Mouse (Mus musculus): Measurements from ENCODE around the gene Gmpr2. TPM values are rescaled to one million over a fixed set of nuclear protein-coding genes. Genes with fewer than 3 reads are reported as not detected.

The Gmpr2 gene
- total RNA-seq, 2 experiments from 2014 or later, result 5.9 to 8.6 TPM

DNA sequence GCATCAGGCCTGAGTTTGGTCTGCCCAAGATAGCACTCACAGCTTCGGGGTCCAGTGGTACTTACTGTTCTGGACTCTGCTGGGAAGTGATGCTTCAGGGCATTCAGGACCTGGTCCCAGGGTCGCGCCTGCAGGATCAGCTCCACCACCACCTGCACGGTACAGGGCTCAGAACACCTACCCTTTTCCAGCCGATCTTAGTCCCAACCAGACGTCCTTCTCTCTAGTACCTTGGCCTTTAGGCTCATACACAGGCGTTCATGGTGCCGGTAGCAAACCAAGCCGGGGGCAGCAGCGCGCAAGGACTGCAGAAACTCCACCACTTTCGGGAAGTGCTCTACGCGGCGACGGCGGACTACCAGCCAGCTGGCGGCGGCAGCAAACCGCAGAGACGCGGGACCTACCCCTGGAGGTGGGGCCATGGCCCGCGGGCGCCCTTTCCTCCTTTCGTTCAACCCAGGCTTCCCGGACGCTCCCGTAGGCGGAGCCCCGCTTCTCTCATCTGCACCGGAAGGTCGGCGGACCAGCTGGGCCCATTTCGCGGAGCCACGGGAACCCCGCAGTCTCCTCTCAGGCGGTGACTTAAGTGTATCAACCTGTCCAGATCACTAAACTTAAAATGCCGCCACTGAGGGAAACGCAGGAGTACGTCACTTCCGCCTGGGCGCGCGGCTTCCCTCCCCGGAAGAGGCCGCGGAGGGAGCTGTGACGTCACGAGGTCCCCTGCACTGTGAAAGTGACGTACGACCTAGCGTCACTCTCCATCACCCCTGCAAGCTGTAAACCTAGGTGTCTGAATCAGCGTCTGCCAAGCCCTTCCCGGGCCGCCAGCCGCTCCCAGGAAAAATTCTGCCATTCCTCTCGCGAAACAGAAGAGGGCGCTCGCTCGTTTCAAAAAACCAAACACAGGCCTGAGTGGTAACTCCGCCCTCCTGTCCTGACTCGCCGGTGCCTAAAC, 9.7 kb downstream of the Gmpr2 start, which contains the start of gene Tinf2:
Gene Tinf2, minus strand, starts transcription at position 661 of the 958 bp plus-strand sequence.
- peak; percentile 86 for DNase-seq

DNA sequence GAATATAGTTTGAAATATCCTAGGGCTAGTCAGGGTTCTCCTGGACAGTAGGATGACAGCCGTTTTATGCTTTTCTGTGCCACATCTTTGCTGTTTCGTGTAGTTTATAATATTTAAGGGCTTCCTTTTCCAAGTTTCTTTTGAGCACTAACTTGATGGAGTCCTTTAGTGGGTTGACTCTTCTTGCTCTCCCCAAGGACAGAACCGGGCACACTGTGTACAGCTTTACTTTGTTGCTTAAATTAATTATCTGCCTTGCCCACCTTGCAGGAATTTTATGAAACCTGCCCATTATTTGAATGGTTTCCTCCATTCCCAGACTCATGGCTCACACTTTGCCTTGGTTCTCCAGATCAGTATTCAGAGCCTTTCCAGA, 10.4 kb downstream of the Gmpr2 start:
- DNase-seq, result no peak

DNA sequence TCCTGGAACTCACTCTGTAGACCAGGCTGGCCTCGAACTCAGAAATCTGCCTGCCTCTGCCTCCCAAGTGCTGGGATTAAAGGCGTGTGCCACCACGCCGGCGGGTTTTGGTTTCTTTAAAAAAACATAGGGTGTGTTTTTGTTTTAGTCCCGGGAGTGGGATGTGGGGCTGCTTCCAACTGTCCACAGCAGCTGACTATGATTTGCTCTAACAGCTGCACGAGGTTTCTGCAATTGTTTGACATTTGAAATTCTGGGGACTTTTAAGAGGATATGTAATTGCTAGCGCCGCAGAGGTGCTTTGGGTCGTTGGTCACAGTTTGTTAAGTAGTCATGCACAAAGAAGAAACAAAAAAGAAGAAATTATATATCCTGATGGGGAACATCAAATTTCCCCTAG, 17.7 kb downstream of the Gmpr2 start:
- no peak for DNase-seq

DNA sequence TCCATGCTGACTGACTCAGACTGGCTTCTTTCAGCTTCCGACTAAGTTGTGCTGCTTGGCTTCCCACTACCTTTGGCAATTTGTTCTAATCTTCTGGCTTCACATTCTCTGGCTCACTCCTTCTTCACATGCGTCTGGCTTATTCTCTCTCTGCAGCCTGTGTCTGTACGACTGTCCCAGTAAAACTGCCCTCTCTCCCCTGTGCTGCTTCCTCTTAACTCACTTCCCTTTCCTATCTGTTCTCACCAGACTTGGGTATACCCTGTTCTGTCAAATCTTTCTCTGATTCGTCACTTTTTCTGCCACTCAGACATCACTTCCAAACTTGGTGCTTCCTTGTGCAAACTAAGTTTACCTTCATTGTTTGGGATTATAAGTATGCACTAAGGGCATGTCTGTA, 25.5 kb downstream of the Gmpr2 start:
- no peak for DNase-seq

DNA sequence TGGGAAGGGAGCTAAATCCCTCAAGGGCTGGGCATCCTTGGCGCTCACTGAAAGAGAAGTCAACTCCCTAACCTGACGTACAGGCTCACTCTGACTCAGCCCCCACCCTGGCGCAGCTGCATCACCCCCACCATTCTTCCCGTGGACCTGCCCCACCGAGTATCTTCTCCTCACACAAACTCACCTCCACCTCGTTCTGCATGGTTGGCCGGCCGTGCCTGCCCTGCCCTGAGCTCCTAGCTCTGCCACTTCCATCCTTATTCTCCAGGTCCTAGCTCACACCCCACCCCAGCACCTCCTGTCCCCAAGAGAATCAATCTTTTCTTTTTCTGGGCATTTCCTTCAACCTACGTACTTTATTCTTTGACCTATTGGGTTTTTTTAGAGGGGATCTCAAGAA, 29.4 kb downstream of the Gmpr2 start:
- DNase-seq, result no peak

DNA sequence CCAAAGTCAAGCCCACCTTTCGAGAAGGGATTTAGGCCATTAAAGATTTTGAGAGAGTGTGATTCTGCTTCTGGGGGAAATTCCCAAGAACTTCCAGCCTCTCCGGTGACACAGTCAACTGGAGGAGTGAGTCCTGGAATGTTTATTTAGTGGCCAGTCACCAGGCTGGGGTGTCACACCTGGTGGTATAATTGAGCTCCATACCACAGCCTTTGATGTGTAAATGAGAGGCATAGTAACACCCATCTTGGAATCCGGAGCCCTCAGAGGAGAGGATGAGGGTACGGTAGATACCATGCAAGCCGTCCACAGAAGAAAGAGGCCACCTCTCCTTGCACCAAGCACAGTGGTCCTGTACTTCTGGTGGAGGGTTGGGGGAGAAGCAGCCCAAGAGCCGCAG, 31.0 kb downstream of the Gmpr2 start:
- no peak for DNase-seq

DNA sequence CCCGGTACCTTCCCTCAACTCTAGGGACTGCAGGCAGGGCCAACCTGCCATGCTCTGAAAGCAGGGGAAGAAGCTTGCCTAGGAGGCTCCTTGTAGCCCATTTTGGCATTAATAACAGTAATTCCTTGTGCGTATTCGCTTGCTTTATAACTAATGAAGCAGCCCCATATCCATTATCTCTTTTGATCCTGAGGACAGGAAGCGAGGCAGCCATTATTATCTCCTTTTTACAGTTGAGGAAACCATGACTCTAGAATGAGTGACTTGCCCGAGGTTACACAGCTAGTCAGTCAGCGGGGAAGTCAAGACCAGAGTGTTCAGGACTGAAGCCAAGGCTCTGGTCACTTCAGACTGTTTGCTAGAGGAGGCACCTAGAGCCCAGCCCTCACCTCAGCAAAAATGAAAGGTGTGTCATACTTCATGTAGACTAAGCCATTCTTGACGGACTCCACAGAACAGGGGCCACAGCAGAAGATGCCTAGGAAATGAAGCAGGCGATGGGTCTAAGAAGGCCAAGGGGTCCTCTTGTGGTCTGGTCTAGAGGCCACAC, 34.4 kb downstream of the Gmpr2 start:
- no peak for DNase-seq

DNA sequence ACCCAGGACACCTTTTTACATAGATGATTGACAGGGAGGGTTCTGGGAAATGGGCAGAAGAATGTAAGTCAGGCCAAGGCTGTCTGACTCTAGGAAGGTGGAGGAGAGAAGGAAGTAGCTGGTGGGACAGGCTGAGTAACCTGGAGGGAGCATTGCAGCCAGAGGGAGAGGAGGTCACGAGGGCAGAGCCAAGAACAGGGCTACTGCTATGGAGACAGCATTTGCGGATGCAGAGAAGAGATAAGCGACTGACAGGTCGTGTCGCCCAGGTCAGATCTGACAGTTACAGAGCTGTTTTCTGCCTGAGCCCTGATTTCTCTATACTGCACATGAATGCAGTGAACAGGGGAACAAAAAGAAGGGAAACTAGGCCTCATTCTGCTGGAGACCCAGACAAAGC, 35.7 kb downstream of the Gmpr2 start:
- DNase-seq, result no peak

DNA sequence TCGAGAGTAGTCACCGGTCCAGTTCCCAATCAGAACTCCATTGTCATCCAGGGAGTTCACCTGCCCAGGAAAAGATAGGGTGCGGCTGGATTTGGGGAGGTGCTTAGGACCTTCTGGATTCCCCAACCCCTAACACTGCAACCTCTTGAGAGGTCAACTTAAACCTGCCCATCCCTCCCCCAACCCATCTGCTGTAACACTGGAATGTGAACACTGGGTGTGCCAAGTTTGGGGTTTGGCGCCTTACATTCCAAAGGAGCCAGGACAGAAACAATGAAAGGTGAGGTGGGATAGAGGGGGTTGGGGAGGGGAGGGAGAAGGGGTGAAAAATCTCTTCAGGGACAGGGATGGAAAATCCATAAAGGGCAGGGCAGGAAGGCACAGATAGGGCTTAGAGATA, 37.8 kb downstream of the Gmpr2 start:
- no peak for DNase-seq

DNA sequence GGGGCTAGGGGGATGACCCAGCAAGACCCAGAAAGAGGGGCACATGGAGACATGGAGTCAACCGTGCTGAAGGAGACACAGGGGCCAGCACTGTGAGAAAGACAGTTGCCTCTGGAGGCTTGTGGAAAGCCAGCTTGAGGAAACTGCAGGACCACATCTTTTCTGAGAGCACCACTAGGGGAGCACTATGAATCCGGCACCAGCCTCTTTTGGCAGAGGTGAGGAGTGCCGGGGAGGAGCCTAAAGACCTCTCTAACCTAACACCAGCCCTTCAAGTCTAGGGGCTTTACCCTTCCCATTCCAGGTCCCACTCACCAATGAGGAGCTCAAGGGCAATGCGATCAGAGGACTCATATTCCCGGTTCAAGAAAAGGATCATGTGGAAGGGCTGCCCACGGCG, 40.0 kb downstream of the Gmpr2 start:
- DNase-seq, result no peak

DNA sequence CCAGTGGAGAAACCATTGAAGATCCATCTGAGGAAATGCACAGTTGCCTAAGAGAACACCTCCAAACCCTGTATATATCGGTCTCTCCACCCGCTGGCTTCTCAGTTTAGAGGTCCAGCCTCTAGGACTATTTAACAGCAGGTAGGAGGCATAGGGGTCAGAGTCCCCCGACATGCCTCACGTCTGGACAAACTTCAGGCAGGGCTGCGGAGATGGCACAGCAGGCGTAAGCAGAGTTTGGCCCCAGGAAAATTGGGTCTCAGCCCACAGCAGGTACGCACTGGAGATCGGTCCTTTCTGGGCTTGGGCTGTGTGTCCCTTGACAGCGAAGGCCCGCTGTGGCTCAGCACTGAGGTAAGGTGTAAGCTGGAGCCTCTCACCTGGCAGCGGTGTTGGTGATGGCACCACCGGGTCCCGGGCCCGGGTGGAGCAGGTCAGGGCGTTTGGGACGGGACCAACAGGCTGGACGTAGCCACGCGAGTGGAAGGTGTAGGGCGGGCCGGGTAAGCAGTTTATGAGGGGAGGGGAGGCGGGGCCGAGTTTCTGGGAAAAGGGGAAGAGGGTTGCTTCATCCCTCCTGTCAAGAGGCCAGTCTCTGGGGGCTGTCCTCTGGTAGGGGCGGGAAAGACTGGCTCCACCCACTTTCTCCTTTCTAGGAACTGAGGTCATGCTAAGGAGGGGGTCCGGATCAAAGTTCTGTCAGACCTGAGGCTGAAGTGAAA, 41.4 kb downstream of the Gmpr2 start:
- DNase-seq, result no peak

DNA sequence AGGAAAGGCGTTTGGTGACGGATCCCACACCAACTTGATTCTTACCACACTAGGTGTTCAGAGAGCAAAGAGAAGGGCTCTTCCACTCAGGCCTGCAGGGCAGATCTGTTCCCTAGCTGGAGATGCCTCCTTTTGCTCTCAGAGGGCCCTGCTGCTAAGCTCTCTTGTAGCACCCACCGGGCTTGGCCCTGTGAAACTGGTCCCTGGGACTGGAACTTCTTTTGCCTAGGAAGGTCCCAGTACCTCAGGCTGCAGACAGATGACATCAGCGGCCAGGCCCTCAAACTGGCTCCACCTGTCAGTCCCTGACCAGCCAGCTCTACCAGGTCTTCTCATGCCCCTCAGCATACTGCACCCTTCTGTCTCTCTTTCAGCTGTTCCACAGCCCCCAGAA, 42.0 kb downstream of the Gmpr2 start, which contains the start of gene Tgm1:
Gene Tgm1, minus strand, starts transcription at position 198 of the 394 bp plus-strand sequence.
- DNase-seq, result no peak

DNA sequence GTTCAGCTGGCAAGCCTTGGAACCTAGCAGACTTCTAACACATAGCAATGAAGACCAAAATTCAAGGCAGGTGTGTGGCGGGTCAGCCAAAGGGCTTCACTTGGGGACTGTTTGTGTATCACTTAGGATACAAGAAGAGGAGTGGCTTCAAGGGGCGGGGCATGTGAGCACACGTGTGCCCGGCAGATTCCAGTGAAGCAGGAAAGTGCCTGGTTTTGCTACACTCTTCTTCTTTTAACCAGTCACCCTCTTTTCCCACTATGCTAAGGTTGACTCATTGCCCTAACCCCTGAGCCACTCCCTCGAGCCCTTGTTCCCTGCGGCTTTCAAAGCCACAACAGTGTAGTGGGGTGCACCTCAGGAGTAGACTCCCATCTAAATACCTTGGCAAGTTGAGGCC, 43.2 kb downstream of the Gmpr2 start:
- no peak for DNase-seq

DNA sequence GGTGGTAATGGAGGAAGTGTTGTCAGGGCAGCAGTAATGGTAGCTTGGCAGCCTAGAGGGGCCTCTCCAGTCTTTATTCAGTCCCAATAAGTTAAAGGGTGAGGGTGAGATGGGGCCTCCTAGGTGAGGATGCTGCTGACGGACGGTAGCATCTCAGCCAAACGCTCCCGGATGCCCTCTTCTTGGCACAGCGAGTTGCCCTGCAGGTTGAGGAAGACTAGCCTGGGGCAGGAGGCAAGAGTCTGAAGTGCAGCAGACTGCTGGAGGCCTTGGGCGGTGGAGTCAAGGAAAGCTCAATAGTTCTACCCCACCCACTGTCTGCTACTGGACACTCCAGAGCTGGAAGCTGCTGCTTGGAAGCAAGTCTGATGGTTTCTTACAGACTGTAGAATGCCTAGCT, 44.5 kb downstream of the Gmpr2 start:
- DNase-seq, result no peak

DNA sequence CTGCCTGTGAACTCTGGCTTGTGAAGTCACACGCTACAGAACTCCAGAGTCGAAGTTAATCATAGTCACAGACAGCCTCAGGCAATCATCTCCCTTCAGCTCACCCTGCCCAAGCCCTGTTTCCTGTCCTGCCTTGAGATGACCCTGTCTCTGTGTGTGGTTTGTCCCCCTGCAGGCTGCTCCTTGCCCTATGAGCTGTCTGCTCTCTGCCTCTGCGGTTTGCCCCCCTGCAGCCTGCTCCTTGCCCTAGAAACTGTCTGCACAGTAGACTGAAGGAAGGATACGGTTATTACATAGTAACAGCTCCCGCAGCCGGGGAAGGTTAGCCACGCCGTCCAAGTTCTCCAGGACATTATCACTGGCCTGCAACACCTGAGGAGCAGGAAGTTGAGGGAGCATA, 45.1 kb downstream of the Gmpr2 start:
- DNase-seq, result no peak

DNA sequence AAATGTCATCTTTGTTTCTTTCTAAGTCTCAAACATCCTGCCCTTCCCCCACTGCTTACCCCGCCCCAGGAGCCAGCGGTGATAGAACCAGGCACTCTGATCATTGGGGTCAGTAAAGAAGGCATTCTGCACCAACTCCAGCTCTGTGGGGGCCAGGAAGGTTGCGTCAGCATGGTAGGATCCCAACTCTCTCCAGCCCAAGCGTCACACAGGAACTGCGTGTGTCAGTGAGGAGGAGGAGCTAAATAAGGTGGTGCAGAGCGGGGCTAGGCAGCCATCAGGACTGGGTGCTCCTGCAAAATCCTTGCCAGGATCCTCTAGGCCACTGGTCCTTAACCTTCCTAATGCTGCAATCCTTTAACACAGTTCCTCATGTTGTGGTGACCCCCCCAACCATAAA, 48.0 kb downstream of the Gmpr2 start:
- DNase-seq, result no peak

DNA sequence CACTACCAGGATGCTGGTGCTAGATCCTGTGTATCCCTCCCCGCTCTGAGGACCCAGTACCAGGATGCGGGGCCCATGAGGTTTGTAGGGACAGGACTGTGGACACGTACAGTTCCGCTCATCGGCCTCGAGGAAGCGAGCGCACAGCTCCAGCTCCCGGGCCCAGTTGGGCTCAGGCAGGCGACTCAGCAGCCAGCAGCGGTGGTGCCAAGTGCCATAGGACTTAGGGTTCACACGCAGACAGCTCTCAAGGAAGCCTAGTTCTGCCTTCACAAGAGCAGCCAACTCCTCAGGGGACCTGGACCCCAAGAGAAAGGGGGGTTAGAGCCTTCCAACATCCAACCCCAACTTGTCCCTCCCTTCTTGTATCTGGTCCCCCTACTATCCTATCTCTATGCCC, 48.9 kb downstream of the Gmpr2 start:
- no peak for DNase-seq

DNA sequence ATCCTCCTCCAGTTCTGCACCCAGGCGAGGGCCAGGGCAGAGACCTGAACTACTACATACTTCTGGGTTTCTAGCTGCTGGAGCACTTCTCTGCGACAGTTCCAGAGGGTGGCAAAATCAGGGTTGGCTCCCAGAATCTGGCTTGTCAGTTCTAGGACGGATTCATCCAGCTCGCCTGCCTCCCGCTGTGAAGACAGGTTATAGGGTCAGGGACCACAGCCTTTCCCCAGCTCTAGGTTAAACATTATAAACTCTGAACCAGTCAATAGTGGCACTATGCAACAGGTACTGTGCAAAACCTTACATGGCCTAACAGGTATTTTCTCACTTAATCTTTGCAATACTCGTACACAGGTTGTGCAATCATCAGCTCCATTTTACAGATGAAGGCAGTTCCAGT, 49.3 kb downstream of the Gmpr2 start:
- no peak for DNase-seq

DNA sequence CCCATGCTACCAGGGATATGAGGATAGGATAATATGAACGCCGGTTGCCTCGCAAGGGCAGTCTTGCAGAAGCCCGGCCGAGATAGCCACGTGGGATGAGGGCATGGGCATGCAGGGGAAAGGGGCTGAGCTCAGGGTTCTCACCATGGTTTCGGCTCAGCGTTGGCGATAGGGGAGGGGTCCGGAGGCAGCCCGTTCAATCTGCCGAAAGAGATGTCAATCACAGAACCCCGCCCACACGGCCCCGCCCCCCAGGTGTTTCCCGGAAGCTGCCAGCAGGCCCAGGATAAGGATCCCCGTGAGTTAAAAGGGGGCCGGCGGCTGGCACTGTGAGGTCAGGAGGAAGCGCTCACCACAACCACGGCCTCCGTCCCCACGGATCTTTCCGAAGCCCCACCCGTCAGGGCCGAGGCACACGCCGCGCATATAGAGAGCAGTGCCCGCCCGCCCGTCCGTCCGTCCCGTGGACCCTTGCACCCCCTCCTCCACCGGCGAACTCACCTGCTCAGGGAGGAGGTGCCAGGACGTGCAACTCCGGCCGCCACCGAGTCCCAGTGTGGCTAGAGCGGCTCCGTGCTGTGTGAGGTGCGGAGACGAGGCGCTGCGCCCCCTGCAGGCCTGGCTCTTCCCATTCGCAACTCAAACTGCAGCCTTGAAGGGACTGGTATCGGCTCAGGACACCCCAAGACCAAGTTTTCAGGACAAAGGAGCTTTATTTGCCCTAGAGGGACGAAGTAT, 50.1 kb downstream of the Gmpr2 start, which contains the start of gene Rabggta:
Gene Rabggta, minus strand, starts transcription at position 564 of the 738 bp plus-strand sequence.
- peak; percentile 91 for DNase-seq

DNA sequence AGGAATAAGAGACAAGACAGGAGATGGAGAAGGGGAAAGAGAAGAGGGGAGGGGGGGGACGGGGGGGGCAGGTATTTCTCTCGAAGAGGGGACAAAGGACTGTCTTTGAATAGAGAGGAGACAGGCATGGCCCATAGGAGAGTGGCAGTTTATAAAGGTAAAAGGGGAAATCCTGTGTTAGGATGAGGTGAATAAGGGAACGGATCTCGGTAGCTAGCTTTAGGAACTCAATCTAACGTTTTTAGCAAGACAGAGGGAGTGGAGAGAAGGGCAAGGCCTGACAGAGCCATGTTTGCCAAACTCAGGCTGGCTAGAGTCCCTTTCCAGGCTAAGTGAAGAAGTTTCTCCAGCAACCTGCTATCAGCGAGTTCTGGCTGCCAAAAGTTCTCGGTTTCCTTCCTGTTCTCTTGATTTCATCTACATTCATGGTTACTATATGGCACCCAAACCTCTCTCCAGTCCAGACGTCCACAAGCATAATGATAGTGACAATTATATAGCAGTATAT, 50.8 kb downstream of the Gmpr2 start:
- DNase-seq, result no peak

DNA sequence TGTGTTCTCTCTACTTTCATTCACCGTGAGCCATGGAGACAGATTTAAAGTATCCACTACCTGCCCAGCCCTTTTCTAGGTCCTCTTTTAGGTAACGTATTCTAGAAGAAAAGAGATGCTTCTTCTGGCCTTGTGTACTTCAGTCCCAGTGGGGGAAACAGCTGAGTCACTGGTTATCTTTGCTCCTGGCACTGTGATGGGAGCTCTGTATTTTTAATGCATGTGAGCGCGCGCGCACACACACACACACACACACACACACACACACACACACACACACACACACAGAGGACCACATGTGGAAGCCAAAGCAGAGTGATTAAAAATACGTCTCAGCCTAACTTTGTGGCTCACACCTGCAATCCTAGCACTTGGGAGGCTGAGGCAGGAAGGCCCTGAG, 51.7 kb downstream of the Gmpr2 start:
- no peak for DNase-seq

DNA sequence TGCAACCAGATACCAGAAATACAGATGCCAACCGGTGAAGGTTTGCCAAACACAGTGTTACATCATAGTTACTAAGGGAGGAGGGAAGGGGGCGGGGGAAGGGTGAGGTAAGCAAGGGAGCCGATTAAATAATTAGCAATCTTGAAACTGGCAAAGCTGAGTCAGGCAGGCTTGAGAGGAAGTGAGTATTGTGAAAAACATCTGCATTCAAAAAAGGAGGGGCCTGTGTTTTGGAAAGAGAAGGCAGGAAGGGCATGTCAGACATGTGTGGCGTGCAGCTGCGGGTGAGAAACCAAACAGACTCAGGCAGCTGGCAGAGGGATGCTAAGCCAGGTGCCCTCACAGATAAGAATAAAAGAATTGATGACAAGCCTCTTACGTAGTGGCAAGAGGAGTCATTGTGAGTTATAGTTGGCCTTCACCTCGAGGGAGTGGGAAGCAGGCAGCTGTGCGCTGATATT, 52.7 kb downstream of the Gmpr2 start:
- no peak for DNase-seq
